Mouse (Mus musculus) C2C12 (cell line): ENCODE data around the gene N4bp2l1.

Experiments used
- CTCF ChIP-seq: IDR thresholded peaks from one replicate; pipeline ENCODE4 v1.5.1; 2011; ENCODE audit not compliant: control insufficient read depth, insufficient read depth, insufficient read length
- USF1 ChIP-seq: IDR thresholded peaks from one replicate; pipeline ENCODE4 v1.6.1; 2011; ENCODE audit warnings: low read depth, mild to moderate bottlenecking, control low read depth, moderate library complexity

GRCm38 (mm10) chr5:150566971-150567370, 30.0 kb downstream of the N4bp2l1 start:
- TF ChIP-seq USF1: no peak
- no peak for TF ChIP-seq CTCF
